In genomic region chr4:124973296-124973695, GRCm38 (mm10) we compare ENCODE assay signal across 1 mouse cellular context.
TF ChIP-seq lines count a peak whose summit lies in the region.

No protein-coding gene starts in this region.

TF ChIP-seq in MEL, 35 proteins besides CTCF, POLR2A, EP300 and RAD21 (continued from another document):
- TF ChIP-seq HCFC1 (IDR thresholded peaks at IDR 0.05; ENCODE audit: low read depth, low read length) (no peak), MYC (IDR thresholded peaks at IDR 0.05; ENCODE audit: low read depth, low read length) (no peak), TCF12 (IDR thresholded peaks at IDR 0.05; ENCODE audit: low read depth, low read length) (no peak), ETS1 (IDR thresholded peaks at IDR 0.05; ENCODE audit: low read depth, low read length) (no peak)
